Mouse (Mus musculus) small intestine, adult 10 weeks (tissue): ENCODE measurements around the gene Baat. TPM values are rescaled to one million over a fixed set of nuclear protein-coding genes. Genes with fewer than 3 reads are reported as not detected.

Source experiments
- polyA plus RNA-seq: library from polyadenylated mRNA; stranded (reverse); fragments of 350-450 nt; fragmentation: Illumina TruSeq; extraction: RNeasy Lipid Tissue Mini Kit (QIAGEN cat#74804); gene quantifications from one replicate; pipeline ENCODE4 v1.2.3, GENCODE M21; 2014; ENCODE audit warnings: low replicate concordance

Baat gene
- 2.6 TPM for polyA plus RNA-seq

GRCm38 (mm10) chr4:49506386-49506785, at the start of gene Baat:
Gene Baat, minus strand, starts transcription at chr4:49506557.

GRCm38 (mm10) chr4:49549383-49549782, 43.0 kb upstream of the Baat start, which contains the start of gene Aldob:
Gene Aldob, minus strand, starts transcription at chr4:49549546.

GRCm38 (mm10) chr4:49520572-49521340, 14.4 kb upstream of the Baat start, which contains the start of the genes Mrpl50 and Zfp189:
Gene Mrpl50, minus strand, starts transcription at chr4:49521093.
Gene Zfp189, plus strand, starts transcription at chr4:49521176.

GRCm38 (mm10) chr4:49473435-49474100, 32.8 kb downstream of the Baat start, which contains the start of gene Acnat1:
Gene Acnat1, minus strand, starts transcription at chr4:49473912.

Other genes with a start within 250 kb of the Baat start
- not detected for gene Acnat2, start 98.4 kb downstream of the Baat start, polyA plus RNA-seq
- gene Acnat1, start 32.6 kb downstream of the Baat start, polyA plus RNA-seq = 32.2 TPM
- gene Mrpl50, start 14.5 kb upstream of the Baat start, polyA plus RNA-seq = 104 TPM
- gene Zfp189, start 14.6 kb upstream of the Baat start, polyA plus RNA-seq = 5.6 TPM
- gene Aldob, start 43.0 kb upstream of the Baat start, polyA plus RNA-seq = 10,326 TPM
- gene Tmem246, start 91.3 kb upstream of the Baat start, polyA plus RNA-seq = 5.5 TPM
- gene Rnf20, start 125.4 kb upstream of the Baat start, polyA plus RNA-seq = 49.0 TPM
- gene Ppp3r2, start 175.5 kb upstream of the Baat start, polyA plus RNA-seq = not detected